Mouse (Mus musculus) neutrophil, adult 5-6 weeks (primary cell): ENCODE data around the gene Mapk14. TPM values are rescaled to one million over a fixed set of nuclear protein-coding genes. Genes with fewer than 3 reads are reported as not detected.
"Not testable (repeated sequence)": the region's sequence is repeated elsewhere in the genome, so short reads cannot be mapped to it uniquely, and the experiment has no call there.

Experiments used
- ATAC-seq: fragments of 151-379, 151-347 bp; 2 replicates; pipeline ENCODE4 v1.8.0; 2017; ENCODE audit warnings: mild to moderate bottlenecking, moderate TSS enrichment; ENCODE audit not compliant: insufficient number of reproducible peaks, poor library complexity, low FRiP score, severe bottlenecking; ENCODE audit errors: extremely low read depth
- total RNA-seq: library from RNA; stranded (forward); fragments of 200-1000 nt; gene quantifications from 2 replicates; pipeline ENCODE4 v1.2.3, GENCODE M21; 2017

Mapk14 gene
- total RNA-seq, 1 experiment from 2014 or later, result 197 TPM

DNA sequence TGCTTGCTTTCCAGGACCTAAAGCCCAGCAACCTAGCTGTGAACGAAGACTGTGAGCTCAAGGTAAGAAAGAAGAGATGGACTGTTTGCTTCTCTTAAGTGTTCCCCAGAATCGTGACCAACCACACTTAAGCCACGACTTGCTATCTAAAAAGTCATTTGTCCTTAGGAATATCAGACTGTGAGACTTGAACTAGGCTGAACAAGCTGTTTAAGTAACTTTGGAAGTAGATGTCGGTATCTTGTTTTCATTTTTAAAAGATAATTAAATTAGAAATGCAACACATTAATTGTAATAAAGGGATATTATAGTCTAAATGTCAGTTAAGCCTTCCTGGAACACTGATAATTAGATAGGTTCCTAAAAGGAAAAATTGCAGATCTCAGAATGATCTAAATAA lies 34.7 kb downstream of the Mapk14 start, which contains the start of gene AC170998.1:
Gene AC170998.1, plus strand, starts transcription at position 301 of the 400 bp plus-strand sequence.
- no peak for ATAC-seq

DNA sequence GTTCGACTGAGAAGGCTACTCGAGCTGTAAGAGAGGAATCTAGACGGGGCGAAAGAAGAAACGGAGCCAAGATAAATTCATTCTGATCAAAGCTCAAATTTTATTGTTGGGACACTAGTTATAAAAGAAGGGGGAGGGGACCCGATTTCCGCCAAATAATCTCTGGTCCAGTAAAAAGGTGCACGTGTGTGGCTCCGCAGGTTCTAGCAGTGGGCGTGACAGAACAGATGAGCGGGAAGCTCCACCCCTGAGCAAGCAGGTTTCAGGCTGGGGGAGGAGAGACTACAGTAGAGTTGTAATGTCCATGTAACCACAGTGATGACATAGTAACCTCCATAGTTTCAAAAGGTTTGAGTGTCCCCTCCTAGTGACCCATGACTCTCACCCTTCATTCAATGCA lies 36.4 kb downstream of the Mapk14 start:
- not testable (repeated sequence) for ATAC-seq

DNA sequence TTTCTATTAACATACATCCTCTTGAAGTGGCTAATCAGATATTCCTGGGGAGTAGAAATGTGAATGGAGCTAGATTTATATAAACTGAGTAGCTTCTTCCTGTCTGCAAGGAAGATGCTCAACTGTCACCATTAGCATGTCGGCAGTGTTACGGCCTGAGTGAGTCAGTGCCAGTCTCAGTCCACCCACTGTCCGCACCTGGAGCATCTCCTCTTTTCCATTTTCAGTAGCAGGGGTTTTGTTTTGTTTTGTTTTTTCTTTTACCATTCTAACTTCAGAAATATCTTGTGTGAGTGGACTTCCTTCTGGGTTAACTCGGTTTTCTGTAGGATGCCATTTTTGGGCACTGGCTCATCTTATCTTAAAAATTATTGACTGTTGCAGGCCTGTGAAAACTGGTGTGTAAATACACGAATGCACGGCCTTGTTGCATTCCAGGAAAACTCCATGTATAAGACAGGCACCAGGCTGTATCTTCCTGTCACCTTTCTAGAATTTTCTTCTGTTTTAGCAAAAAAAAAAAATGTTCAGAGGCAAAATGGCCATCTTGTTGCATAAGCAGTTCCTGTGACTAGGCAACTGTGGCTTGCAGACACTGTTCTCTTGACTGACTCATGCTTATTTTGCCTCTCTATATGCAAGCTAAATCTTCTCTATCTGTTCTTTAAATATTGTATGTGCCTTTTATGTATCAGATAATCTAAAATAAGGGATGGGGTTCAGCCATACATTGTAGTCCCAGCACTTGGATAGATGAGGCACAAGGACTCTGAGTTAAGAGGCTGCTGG lies 44.4 kb downstream of the Mapk14 start:
- ATAC-seq, result 0 out of 2 replicates have a peak, but pooled peaks have one; percentile 16

DNA sequence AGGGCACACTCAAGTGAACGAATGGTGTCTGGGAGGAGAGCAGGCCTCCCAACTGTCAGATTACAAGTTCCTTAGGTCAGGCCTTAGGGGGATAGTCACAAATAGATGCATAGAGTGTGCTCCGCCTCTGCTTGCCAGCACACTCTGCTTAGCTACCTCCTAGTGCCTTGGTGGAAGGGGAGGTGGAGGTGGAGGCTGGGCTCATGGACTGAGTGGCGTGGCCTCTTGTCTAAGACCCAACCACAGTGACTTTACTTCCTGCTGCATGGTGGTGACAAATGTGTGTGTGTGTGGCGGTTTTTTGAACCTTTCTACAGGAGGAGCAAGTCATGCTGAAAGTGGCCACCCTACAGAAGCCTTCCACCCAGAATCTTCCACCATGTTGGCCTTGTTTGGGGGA lies 45.4 kb downstream of the Mapk14 start:
- peak; percentile 79 for ATAC-seq

DNA sequence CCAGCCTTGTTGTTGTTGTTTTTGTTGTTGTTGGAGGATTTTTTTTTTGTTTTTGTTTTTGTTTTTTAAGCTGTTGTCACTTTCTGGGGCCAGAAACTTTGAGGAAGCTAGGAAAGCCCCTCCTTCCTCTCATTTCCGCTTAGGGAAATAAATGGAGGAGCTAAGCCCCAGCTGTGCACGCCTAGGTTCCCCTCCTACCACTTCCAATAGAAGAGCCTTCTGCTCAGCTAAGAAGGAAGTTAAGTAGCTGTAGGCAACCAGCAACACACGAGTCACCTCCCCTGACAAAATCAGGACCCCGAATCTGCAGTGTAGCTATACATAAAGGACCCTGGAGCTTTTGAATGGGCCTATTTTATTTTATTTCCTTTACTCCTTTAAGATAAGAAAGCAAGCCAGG lies 46.8 kb downstream of the Mapk14 start:
- no peak for ATAC-seq

DNA sequence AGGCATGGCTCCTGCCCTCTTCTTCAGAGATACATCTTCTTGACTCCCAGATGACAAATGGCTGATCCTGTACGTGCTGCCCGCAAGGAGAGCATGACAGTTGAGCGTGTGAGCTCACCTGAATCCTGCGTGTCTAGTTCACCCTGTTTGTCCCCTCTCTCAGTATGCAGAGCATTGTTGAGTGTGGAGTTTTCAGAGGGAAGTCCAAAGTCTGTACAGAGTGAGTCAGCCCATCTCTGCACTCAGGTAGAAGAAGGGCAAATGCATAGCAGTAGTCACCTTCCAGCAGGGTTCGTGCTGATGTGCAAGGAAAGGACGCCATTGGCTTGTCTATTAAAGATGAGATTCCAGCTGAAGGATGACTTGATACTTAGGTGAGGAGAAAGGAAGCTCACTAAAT lies 48.1 kb downstream of the Mapk14 start:
- ATAC-seq, result no peak

DNA sequence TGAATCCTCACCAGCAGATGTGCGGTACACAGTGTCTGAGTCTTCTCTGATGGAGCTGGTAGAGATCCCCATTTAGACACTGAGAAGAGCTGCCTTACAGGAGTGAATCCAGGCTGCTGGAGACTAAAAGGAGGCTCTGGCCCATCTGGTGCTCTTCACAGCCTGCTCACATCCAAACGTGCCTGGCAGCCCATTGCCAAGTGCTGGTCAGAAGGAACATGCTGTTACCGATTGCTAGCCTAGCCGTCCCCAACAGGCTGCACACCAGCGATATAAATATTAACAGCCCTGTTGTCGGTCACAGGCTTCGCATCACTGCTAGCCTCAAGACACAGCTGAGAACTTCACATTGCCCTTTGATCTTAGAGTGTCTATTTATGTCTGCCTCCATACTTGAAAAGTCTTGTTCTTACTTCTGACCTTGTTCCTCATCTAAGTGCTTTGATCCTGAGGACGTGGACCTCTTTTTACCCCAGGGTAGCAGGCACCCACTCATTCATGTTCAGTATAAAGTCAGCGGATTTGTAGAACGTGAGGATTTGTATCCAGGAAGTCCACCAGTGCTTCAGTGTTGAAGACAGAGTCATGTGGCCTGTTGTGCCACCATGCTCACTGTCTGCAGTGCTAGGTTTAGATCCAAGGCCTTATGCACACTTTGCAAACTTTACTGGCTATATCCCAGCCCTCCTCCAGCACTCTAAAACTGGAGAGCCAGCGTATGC lies 52.2 kb downstream of the Mapk14 start:
- ATAC-seq, result no peak

DNA sequence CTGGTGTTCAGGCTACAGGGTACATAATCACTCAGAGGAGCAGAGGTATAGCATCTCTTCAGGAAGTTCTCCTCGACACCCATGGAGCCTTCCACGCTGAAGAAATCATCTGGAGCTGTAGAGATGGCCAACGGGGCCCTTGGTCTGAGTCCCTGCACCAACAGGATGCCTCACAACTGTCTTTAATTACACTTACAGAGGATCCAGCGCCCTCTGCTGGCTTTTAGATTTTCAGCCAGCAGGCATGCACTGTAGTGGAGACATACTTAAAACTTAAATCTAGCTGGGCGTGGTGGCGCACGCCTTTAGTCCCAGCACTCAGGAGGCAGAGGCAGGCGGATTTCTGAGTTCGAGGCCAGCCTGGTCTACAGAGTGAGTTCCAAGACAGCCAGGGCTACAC lies 52.8 kb downstream of the Mapk14 start:
- no peak for ATAC-seq

DNA sequence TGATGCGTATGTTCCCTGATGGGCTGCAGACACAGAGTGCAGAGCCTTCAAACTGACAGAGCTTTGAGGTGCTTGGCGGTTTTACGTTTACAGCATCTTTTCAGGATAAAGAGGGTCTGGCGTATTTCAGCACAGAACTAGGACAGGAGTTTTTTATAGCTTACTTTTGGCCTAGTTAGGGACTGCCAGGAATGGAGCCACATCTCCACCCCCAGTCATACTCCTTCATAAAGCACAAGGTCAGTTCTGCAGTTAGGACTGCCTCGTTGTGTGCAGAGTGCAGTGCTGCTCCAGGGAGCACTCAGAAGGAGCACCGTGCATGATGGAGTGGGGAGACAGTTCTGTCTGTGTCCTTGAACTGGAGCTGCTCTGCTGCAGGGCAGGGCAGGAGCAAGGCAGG lies 54.6 kb downstream of the Mapk14 start:
- ATAC-seq, result no peak

DNA sequence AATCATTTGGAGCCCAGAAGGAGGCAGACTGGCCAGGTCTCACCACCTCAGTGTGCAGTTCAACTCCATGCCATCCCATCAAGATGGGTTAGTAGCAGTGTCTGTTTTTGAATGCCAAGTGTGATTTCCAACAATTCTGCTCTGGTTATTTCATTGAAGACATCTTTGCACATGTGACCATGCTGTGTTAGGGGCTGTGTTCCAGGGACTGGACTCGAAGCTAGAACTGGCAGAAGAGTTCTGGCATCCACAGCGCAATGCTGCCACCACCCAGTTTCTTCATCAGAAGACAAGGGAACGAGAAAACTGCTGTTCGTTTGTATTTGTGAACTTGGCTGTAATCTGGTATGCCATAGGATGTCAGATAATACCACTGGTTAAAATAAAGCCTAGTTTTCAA lies 56.9 kb downstream of the Mapk14 start:
- ATAC-seq, result no peak

DNA sequence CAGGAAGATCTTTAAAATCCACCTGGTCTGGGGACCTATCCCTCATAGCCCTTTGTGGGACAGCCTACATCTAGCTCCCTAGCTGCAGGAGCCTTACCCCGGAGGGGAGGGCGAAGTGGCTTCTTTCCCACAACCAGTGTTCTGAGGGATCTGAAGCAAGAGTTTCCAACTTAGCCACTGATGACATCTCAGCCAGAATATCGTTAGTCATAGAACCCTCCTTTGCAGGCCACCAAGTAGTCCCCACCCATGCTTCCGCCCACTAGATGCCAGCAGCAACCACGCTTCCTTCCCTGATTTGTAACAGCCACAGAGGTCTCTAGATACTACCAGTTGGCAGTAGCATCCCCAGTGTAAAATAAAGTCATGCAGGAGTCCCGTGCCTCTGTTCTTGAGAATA lies 59.5 kb downstream of the Mapk14 start:
- ATAC-seq, result peak; percentile 47

DNA sequence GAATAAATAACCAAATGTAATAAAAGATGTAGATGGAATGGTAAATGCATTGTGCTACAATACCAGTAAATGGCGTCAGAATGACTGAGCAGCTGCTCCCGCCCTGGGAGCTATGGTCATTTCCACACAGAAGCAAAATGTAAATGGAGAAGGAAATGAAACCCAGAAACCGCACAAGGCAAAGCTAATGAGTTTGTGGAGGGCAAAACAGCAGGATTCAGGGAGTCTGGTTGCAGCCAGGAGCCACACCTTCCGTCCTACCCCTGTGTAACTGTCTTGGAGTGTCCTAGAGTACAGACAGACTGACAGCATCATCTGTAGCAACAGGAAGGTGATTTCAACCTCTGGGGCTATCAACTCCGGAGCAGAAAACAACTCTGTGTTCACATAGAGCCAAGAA lies 65.3 kb downstream of the Mapk14 start:
- no peak for ATAC-seq

DNA sequence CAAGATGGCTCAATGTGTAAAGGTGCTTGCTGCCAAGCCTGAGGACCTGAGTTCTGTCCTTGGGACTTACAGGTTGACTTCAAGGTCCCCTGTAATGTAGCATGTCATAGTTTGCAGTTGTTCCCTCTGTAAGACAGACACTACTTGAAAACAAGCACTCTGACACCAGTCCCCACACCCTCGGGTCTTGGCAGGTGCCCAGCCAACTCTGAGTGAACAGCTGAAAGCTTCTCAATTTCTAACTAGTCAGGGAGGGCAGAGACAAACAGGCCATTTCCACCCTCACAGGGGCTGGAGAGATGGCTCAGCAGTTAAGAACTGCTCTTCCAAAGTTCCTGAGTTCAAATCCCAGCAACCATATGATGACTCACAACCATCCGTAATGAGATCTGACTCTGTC lies 66.3 kb downstream of the Mapk14 start:
- ATAC-seq, result no peak

DNA sequence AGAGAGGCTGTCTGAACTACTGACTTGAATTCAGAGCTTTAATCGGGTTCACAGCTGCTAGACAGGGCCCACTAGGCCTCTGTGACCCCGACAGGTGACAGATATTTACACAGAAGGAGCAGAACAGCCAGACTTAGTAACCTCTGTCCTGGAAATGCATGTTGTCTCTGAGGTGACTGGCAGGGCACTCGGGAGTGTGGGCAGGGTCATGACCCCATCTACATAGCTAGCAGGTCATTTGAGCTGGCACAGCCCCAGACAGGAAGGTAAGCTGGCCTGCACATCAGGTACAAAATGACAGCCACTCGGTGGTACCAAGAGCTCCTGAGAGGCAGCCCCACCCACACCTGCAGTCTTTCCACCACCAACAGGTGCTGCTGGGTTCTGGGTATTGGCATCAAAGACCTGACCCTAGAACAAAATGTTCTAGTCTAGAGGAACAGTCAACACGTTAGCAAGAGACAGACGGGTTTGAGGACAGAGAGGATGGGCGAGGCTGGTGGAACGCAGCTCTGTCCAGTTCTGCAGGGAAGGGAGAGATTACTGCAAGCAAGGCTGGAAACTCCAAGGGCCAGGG lies 69.7 kb downstream of the Mapk14 start:
- no peak for ATAC-seq

DNA sequence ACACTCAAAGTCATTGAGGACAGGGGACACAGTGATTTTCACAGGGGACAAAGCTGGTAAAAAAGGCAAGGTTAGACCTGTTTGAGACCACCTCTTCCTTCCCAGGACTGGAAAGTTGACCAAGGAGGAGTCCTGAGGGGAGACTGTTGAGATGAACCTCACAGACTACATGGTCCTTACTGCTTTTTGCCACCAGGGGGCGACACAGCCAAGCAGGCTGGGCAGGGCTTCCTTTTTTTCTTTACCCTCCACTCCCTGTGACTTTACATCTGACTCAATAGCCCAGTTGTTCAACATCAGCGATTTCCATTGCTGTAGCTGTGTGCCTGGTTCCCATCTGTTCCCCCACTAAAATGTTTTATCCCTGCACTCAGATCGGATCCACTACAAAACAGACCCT lies 70.7 kb downstream of the Mapk14 start:
- peak; percentile 88 for ATAC-seq

DNA sequence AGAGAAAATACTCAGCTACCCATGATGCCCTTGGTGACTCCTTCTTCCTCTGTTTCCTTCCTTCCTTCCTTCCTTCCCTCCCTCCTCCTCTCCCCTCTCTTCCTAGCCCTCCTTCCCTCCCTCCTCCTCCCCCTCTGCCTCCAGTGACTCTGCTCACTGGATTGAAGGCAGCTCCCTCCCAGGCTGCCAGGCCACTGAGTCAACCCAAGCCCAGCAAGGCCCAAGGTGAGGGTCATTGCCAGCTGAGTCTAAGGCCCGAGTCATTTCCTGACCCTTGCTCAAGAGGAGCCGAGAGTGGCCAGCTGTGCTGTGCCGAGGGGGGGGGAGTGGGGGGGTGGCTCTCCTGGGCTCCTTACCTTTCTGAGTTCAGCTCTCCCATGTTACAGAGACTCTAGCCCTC lies 75.1 kb downstream of the Mapk14 start:
- no peak for ATAC-seq

DNA sequence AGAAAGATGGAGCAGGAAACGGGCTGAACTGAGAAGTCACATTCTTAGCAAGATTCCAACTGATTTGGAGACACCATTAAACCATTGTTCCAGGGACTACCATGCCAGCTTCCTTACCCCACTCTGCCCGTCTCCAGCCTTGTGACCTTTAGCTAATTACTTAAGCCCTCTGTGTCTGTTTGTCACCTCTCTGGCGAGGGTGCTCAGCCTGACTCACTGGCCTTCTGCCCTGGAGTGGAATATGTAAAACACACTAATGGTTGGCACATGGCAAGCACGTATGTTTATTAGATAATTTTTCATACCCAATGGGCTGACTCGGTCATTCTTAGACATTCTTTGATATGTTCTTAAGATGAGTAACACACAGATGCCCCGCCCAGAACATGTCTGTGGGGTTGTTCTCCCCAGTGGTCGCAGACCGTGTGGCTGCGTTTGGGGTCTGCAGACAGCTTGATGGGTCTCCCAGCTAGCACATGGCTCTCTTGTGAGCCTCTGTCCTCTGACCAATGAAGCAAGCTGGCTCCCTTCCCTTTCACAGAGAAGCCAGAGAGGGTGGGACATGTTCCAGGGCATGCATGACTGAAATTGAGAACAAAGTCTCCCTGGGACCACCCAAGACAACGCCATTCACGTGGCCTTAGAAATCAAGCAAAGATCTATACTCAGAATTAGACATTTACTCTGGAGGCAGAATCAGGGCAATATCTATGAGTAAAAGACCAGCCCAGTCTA lies 75.8 kb downstream of the Mapk14 start:
- no peak for ATAC-seq

DNA sequence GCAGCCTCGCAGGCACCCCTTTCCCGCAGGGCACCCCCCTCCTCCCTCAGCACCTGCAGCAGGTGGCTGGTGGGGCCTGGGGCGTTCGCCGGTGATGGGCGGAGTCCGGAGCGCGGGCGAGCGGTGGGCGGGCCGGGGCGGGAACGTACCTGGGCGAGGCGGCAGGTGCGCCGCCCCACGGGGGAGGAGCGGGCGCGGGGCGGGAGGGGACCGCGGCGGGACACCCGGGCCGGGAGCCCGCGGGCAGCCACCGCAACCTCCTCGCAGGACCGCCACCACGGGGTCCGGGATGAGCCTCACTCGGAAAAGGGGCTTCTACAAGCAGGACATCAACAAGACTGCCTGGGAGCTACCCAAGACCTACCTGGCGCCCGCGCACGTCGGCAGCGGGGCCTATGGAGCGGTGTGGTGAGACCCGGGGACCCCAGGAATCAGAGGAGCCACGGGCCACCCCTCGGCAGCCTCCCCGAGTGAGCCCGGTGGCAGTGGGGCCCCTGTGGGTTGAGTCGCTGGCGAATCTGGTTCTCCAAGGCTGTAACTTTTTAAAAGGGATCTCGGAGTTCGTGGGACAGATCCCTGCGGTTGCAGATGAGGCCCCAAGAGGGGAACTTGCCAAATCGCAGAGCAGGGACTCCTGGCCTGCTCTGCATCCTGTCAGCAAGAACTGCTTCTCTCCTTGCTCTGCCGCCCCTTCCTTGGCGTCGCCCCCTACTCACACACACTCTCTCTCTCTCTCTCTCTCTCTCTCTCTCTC lies 78.2 kb downstream of the Mapk14 start, which contains the start of gene Mapk13:
Gene Mapk13, plus strand, starts transcription at position 177 of the 754 bp plus-strand sequence.
- no peak for ATAC-seq
